Mouse (Mus musculus) common myeloid progenitor, adult 5-6 weeks (primary cell): ENCODE measurements around the gene Dcaf17. TPM values are rescaled to one million over a fixed set of nuclear protein-coding genes. Genes with fewer than 3 reads are reported as not detected.
A peak's percentile ranks its signal among the peaks of the same experiment; 100 is the strongest.

ENCODE experiments used
- ATAC-seq: replicated peaks from 2 replicates; pipeline ENCODE4 v1.8.0; 2016; ENCODE audit warnings: low read depth, mild to moderate bottlenecking, moderate TSS enrichment, inconsistent platforms; ENCODE audit not compliant: poor library complexity, severe bottlenecking
- total RNA-seq: library from RNA; stranded (forward); fragments of 200-1000, 187-1606 nt; gene quantifications from 2 replicates; pipeline ENCODE4 v1.2.3, GENCODE M21; 2017

Gene Dcaf17
- total RNA-seq, result 14.0 and 18.1 TPM in 2 replicates

DNA sequence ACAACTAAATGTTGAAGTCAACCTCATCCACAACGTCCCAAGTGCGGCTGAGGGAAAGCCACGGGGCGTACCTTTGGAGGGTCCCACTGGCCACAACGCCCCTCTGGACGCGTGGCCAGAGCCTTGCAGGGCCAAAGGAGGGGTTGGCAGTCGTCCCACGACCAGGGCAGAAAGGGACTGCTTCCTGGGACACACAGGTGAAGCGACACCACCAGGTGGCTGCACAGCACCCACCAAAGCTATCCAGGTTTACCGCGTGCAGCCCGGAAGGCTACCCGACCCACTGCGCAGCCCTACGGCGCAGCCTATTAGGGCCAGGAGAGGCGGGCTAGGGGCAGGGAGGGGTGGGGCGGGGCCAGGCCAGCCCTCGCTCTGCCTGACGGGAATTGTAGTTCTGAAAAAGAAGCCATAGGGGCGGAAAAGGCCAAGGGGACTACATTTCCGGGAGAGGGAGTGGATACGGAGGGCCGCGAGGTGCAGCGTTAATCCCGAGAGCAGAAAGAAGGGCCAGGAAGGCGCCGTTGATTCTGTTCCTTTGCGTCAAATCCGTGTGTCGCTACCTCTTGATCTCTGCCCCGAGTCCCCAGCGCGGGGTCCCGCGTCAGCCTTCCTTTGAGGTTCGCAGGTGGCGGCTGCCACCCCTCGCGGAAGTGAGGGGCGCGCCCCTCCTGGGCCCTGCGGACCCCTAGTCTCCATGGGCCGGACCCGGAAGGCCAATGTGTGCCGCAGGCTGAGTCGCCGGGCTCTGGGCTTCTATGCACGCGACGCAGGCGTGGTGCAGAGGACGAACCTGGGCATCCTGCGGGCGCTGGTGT, at the start of gene Dcaf17, which contains the start of gene Mettl8:
TSS of gene Dcaf17 (plus strand) at position 29 of the 815 bp plus-strand sequence.
TSS of gene Mettl8 (minus strand) at position 284 of the 815 bp plus-strand sequence.
- ATAC-seq, result peak; percentile 95

DNA sequence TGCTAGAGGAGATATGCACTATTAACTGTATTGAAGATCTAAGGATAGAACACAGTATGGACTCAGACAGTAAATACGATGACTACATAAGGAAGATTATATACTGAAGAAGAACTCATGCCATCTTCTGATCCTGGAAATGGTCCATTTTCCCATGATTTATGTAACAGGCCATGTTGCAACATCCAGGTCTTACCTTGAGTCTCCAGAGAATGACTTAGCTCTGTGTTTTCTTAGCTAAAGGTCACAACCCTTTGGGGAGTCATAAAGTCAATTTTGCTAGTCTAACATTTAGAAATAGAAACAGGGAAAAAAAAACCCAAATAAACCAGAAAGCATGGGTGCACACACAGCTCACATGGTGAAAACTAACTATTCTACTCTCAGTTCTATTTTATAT, 43.3 kb upstream of the Dcaf17 start:
- ATAC-seq, result no peak

DNA sequence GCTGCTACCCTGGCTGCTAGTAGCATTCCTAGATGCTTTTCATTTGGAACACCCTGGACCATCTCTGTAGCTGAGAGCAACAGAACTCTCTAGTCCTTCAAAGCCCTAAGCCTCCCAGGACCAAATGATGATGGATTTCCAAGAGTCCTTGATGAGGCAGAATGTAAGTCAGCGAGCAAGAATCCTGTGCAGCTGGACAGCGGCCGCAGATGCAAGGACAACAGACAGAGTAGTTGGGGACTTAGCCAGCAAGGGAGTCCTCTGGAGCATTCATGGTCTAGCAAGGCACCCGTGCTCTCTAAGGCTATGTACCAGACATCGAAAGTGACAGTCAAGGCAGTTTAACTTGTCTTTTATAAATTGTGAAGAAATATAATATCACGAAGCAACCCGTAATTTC, 41.6 kb upstream of the Dcaf17 start:
- no peak for ATAC-seq

DNA sequence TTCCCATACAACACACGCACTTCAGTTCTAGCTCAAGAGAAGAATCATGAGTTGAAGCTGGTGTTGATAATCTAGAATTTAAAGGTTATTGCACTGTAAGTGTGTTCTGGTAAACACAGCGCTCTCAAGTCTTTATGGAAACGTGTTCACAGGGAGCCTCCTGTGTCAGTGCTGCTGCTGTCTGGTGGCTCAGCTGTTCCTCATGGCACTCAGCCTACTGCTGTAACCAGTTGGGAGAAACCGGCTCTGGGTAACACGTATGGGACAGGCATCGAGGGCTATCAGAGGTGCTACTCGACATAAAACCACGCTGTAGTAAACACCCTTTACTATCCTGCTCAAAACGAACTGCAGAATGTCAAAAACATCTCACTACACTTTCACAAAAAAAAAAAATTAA, 35.9 kb upstream of the Dcaf17 start:
- no peak for ATAC-seq

DNA sequence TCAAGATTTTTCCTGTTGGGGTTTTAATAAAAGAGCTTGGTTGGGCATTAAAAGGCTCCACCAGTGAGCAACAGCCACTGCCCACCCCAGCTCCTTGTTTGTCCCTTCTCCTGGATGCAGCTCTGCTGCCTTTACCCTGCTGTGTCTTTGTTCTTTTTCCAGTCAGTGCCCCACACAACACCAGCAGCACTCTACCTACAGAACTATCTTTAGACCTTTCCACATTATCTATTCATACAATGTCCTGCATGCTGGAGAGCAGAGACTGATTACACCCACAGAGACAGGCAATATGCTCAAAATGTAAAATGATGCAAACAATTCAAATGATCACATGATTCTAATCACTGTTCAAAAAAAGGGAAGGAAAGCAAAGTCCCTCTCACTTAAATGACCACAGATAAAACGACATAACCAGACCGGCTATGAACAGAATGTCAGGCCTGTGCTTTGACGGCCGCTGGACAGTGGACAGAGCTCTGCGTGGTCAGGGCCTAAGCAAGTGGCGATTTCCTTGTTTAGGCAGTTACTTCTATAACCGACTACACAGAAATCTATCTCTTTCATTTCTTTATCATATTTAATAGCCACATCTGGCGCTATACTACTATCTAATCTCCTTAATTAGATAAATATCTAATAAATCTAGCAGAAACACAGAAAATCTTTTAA, 35.3 kb upstream of the Dcaf17 start:
- ATAC-seq, result no peak

DNA sequence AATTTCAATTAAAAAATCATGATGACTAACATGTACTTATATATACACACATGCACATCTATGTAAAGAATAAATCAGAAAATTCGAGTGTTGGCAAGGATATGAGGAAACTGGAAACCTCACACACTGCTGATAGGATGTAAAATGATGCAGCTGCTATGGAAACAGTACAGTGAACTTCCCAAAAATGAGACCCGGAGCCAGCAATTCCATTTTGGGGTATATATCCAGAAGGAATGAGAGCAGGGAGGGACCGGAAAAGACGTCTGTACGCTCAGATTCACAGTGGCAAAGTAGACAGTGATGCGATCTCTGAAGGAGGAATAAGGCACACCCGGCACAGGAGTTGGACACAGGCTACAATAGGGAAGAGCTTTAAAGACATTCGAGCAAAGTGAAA, 34.5 kb upstream of the Dcaf17 start:
- no peak for ATAC-seq

DNA sequence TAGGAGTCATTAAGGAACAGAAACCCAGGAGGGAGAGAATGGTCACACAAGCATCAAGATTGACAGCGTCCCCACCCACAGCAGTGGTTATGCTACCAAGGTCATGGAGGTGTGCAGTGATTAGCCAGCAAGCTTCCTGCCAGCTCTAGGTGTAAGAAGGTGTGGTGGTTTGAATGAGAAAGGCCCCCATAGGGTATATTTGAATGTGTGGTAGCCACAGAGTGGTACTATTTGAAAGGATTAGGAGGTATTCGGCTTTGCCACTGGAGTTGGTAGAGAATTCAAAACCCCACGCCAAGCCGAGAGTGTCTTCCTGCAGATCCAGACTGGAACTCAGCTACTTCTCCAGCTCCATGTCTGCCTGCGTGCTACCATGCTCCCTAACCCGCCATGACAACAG, 32.1 kb upstream of the Dcaf17 start:
- no peak for ATAC-seq

DNA sequence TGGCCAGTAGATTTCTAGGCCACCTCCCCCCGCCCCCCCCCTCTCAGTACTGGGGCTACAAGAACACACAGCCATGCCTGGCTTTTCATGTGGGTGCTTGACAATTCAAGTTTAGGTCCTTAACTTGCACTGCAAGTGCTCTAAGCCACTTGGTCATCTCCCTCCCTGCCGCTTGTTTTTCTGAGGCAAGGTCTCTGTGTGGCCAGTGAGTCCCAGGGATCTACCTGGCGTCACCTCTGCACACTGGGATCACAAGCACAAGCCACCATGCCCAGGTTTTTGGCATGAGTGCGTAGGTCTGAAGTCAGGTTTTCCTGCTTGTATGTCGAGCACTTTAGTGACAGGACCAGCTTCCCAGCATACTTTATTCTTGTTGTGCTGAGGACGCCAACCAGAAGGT, 31.1 kb upstream of the Dcaf17 start:
- ATAC-seq, result no peak

DNA sequence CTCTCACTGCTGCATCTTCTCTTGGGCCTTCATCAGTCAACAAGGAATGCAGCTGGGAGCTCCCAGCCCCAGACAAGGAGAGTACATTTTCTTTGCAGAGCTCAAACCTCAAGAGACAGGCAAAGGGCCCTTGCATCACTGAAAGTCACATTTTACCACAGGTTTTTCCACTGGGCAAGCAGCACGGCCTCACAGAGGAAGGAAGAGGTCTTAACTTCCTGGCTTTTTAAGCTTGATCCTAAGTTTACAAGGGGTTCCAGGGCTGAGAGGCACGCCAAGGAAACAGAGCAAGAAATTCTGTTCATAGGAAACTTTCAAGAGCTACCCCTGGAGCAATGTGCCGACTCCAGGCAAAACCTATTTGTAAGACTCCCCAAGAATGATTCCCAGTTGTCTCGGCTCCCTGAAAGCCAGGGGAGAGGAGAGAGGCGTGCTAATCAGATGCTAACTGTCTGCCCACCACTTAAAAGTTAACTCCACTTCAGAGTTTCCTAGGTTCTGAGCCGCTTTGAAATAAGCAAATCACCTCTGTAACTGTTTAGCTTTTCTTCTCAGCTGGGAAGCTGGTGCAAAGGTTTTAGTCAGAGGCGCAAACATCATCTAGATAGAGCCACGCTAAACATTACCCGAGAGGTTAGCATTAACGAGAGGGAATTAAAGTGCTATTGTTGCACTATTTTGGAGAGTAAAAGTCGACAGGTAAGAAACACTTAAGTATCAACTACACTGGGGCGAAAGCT, 29.4 kb upstream of the Dcaf17 start:
- no peak for ATAC-seq

DNA sequence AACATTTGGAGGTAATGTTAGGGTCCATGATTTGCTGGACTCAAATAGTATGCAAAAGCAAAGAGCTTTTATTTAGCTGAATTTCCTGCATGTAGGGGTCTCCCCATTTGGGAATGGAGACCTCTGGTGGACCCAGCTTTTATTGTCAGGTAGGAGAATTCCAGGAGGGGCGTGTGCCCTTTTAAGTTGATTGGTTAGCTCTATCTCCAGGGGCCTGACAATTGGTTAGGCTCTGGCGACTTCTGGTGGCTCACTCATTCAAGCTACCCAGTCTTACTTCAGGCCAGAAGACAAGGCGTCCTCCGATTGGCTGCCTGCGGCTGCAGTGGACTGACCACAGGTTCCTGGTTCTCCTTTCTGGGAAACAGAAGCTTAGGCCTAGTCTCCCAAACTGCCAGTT, 28.3 kb upstream of the Dcaf17 start:
- peak; percentile 85 for ATAC-seq

DNA sequence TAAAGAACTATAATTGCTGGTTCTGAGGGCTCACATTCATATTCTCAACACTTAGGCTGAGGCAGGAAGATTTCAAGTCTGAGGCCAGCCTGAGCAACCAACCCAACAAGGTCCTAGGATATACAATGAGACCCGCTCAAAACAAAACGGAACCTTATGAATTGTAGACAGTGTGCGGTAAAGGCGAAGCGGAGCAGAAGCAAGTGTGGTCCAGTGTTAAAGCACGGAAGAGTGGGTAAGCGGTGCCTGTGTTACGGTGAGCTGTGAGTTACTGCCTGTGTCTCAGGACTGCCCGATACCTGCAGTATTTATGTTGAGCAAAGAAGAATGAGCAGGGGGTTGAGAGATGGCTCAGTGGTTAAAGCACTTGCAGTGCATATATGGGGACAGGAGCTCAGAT, 27.5 kb upstream of the Dcaf17 start:
- no peak for ATAC-seq

DNA sequence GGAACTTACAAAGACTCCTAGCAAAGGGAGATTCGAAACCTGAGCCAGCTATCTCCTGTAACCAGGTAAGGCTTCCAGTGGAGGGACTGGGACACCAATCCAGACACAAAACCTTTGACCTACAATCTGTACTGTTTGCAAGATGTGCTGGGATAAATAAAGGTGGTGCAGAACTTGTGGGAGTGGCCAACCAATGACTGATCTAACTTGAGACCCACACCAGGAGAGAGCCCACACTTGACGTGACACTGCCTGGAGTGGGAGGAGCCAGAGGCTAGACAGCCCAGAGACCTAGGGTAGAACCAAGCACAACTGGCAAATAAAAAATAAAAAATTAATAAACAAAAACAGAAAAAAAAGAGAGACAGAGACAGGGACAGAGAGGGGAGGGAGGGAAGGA, 24.5 kb upstream of the Dcaf17 start:
- no peak for ATAC-seq

DNA sequence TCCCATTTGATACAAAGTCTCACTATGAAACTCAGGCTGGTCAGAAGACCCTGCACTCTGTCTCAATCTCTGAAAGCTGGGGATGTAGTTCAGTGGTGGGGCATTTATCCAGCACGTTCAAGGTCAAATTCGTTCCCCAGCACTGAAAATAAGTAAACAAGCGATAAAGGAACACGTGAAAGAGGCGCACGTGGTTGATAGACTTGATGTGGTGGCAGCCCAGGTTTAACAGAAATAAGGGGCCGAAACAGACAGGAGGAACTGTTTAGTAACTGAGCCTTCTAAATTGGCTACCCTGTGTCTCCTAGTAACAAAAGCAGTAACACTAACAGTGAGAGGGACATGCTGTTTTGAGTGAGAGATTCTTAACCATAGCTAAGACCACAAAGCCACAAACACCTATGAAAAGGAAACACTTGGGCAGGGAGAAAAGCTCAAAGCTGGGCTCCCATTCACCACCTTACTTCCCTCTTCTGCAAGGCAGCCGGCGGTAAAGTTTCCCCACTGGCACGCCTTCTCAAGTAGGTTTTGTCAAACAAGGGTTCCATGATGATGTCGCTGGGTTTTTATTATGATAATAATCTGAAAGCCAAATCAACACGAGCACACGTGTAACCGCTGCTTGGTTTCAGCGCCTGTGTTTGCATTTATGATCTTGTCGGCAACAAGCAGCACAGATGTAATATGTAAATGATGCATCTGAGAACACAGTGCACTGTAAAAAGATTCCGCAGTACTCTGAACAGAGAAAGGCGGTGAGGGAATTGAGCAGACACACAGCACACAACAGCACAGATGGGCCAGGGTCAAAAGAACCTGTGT, 22.9 kb upstream of the Dcaf17 start:
- peak; percentile 87 for ATAC-seq

DNA sequence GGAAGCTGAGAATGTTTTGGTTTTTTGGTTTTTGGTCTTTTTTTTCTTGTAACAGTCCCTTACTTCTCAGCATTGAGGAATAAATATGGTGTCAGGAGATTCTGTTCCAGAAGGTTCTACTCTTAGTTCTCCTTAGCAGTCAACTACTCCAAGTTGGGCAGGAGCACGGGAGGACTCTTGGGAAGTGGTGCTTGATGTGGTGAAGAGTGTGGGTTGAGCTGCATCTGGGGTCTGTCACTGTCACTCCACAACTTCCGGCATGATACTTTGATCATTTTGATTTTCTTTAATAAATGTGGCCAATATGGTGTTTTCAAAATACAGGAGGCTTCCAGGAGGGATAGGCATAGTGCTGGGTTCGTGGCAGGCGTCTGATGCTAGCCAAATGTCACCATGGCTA, 22.1 kb upstream of the Dcaf17 start:
- ATAC-seq, result no peak

DNA sequence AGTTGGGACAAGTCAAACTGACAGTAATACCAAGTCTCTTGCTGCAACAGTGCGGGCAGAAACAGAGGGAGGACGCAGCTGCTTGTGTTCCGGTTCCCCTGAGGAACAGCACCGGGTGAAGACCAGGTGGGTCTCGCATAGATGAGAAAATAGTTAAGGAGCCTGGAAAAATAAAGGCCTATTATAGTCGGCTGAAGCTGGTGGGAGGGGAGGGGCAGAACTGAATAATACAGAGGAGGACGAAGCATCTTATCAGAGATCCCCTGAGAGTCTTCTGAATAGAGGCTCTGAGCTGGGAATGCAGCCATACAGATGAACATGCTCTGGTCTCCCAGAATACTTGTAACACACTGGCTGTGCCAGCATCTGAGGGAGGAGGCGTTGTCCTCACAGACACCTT, 21.1 kb upstream of the Dcaf17 start:
- no peak for ATAC-seq

DNA sequence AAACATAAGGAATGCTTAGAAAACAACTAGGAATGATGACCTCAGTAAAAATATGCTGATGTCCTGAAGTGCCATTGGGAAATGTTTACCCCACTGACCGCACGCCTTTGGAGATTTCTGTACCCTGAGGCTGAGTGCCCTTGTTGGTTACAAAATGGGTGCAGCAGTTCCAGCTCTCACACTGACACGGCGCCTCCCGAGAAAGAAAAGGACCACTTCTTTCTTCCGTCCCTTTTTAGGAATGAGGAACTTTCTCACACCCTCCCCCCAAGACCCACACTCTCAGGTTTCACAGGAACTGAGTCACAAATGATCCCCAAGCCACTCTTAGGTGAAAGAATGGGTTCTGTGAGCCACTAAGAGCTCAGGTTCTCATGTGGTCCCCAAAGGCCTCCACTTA, 17.7 kb upstream of the Dcaf17 start:
- ATAC-seq, result peak; percentile 50

DNA sequence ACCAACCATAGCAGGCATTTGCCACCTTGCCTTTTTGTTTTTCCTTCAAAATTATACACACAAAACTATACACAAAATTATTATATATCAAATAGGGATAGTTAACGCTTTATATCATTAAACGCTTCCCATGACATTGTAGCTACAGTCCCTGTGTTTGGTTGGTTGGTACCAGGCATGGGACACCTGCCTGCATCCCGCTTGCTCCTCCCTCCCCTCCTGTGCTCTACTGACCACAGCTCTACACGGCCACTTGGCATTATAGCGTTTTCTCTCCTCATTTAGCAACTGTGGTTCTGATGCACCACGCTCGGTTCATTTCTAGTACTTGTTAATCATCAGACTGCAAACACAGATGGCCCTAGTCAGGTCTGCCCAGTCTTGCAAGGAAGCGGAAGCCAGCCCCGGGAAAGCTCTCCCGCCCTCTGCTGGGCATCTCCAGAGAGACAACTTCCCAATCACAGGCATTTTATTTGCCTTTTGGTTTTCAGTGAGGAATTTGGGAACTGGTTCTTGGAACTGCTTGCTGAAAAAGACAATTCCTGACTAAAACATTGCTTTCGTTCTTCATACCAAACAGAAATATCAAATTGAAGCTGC, 15.5 kb upstream of the Dcaf17 start:
- peak; percentile 78 for ATAC-seq

DNA sequence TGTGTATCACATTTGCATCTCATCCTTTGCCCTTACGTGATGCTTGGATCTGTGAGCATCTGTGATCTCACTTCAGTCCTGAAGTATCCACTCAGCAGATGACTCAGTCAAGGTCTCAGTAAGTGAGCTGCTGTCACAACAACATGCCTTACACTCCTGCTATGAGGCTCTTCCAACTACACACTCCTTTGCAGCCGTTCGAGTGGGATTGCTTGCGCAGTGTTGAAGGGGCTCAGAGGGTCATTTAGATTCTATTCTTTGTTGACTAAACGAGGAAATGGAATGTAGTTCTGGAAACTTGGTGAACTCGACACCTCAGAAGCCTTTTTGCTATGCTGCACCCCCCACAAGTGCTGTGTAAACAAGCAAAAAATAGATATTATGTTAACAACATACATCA, 9.0 kb upstream of the Dcaf17 start:
- no peak for ATAC-seq

DNA sequence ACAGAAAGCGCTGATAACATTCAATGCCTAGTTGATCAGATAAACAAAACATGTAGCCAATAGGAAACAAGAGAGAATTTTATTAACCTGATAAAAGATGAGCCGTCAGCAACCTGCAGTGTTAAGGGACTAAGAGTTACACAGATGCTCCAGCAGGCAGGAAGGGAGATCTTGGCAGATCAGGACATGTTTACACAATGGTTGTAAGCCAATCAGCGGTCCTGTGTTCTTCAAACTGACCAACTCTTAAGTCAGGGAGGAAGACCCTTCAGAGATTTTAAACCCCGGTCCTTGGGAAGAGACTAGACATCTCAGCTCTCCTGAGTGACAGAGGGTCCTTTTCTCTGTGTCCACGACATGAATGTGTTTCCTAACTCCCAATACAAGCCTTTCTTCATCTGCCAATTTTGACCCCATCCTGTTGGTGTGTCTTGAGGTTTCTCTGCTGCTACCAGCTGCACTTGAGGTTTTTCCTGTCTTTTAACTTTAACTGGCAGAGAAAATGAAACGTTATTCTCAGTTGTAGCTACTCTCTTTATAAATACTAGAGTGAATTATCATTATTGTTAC, 8.3 kb upstream of the Dcaf17 start:
- ATAC-seq, result peak; percentile 52
